Mouse (Mus musculus) hindbrain, postnatal 0 days (tissue): ENCODE measurements at regions not wholly inside any gene's neighbourhood (a gene's known extent, or its start where the extent isn't known, plus 50 kb on each side); places are given as distances from the start of the nearest gene placed in this dataset.
"Not testable (repeated sequence)": the region's sequence is repeated elsewhere in the genome, so short reads cannot be mapped to it uniquely, and the experiment has no call there.

Source experiments
- ATAC-seq: fragments of 200-750 bp; cut with Nextera tagmentation; 2 replicates; pipeline ENCODE4 v1.8.0; 2017; ENCODE audit warnings: mild to moderate bottlenecking, moderate TSS enrichment, moderate library complexity
- DNase-seq: peaks from one replicate; pipeline ENCODE4 v3.0.0-alpha.2; 2015; ENCODE audit warnings: low spot score
- H3K27ac ChIP-seq: fragments of 300-500 bp; sonication (generic); 2 replicates; pipeline ENCODE4 v1.5.1; 2014; ENCODE audit warnings: mild to moderate bottlenecking
- H3K27me3 ChIP-seq: fragments of 300-500 bp; sonication (generic); 2 replicates; pipeline ENCODE4 v1.6.1; 2014; ENCODE audit warnings: low read length, mixed read lengths; ENCODE audit not compliant: insufficient read depth
- H3K36me3 ChIP-seq: fragments of 300-500 bp; sonication (generic); 2 replicates; pipeline ENCODE4 v1.6.1; 2014; ENCODE audit warnings: low read length, mixed read lengths; ENCODE audit not compliant: insufficient read depth
- H3K4me1 ChIP-seq: fragments of 300-500 bp; sonication (generic); 2 replicates; pipeline ENCODE4 v1.6.1; 2014; ENCODE audit warnings: antibody characterized with exemption, low read length, mixed read lengths; ENCODE audit not compliant: insufficient read depth
- H3K4me2 ChIP-seq: fragments of 300-500 bp; sonication (generic); 2 replicates; pipeline ENCODE4 v1.6.1; 2014; ENCODE audit warnings: low read depth, mild to moderate bottlenecking, low read length, moderate library complexity, mixed read lengths
- H3K4me3 ChIP-seq: fragments of 300-500 bp; sonication (generic); 2 replicates; pipeline ENCODE4 v1.5.1; 2014; ENCODE audit warnings: low read length
- H3K9ac ChIP-seq: fragments of 300-500 bp; sonication (generic); replicated peaks from 2 replicates; pipeline ENCODE4 v1.6.1; 2014; ENCODE audit warnings: mild to moderate bottlenecking, low read length, moderate library complexity, mixed read lengths
- H3K9me3 ChIP-seq: fragments of 300-500 bp; sonication (generic); 2 replicates; pipeline ENCODE4 v1.6.1; 2016; ENCODE audit warnings: low read length, mixed read lengths
- CTCF ChIP-seq: IDR thresholded peaks from 2 replicates; pipeline ENCODE4 v1.5.1; 2016; ENCODE audit warnings: antibody characterized with exemption, control low read depth, low read depth
- whole genome bisulfite sequencing: fragments of 180-500 bp; shearing (Covaris S2); extraction: QIAGEN DNeasy Blood & Tissue Kit; methylation state at CpG from one replicate; pipeline ENCODE4 v1.1.7; 2014; 5-methylcytosine and 5-hydroxymethylcytosine counted together

- DNase-seq (no peak), ATAC-seq (no peak)
- WGBS, result 25% methylated on average over 1 of the region's 1 CpGs
- Histone ChIP-seq H3K4me2 (no peak overlapping the region), H3K27me3 (no peaks in the 10 kb centered on the region), H3K36me3 (no peaks in the 10 kb centered on the region), H3K9ac (no peak overlapping the region), H3K4me3 (no peak overlapping the region), H3K4me1 (no peaks in the 10 kb centered on the region), H3K9me3 (no peaks in the 10 kb centered on the region), H3K27ac (no peak overlapping the region)
- TF ChIP-seq CTCF, result no peak
Observed at GRCm38 (mm10) chr3:147680299-147680698, 828.1 kb downstream of the Ttll7 start.

GRCm38 (mm10) chr3:147662572-147662971, 810.4 kb downstream of the Ttll7 start:
- no peaks in the 10 kb centered on the region for H3K27me3 ChIP-seq

GRCm38 (mm10) chr3:147652849-147653248, 800.7 kb downstream of the Ttll7 start:
- Histone ChIP-seq H3K4me1 (no peaks in the 10 kb centered on the region), H3K9me3 (no peaks in the 10 kb centered on the region), H3K4me3 (no peak overlapping the region), H3K27ac (no peak overlapping the region), H3K9ac (no peak overlapping the region), H3K27me3 (no peaks in the 10 kb centered on the region), H3K36me3 (no peaks in the 10 kb centered on the region), H3K4me2 (no peak overlapping the region)
- WGBS, result 27% methylated on average over 6 of the region's 6 CpGs
- peak; percentile 58; the same call in 1 of the 2 replicates for ATAC-seq
- no peak for TF ChIP-seq CTCF
- DNase-seq, result peak; percentile 32

More at GRCm38 (mm10) chr3:147662572-147662971, 810.4 kb downstream of the Ttll7 start:
- Histone ChIP-seq H3K27ac (no peak overlapping the region), H3K4me2 (no peak overlapping the region), H3K36me3 (no peaks in the 10 kb centered on the region), H3K4me3 (no peak overlapping the region), H3K4me1 (no peaks in the 10 kb centered on the region), H3K9me3 (no peaks in the 10 kb centered on the region), H3K9ac (no peak overlapping the region)
- TF ChIP-seq CTCF, result no peak
- ATAC-seq, result no peak
- 76% methylated on average over 3 of the region's 3 CpGs for WGBS
- no peak for DNase-seq

- 95% methylated on average over 18 of the region's 21 CpGs for WGBS
- DNase-seq, H3K36me3 ChIP-seq, H3K4me3 ChIP-seq, H3K9me3 ChIP-seq, ATAC-seq, H3K27ac ChIP-seq, H3K27me3 ChIP-seq, H3K4me1 ChIP-seq, H3K9ac ChIP-seq, H3K4me2 ChIP-seq: not testable (repeated sequence)
Observed at GRCm38 (mm10) chr3:147635486-147635885, 783.3 kb downstream of the Ttll7 start.

- ATAC-seq (no peak), DNase-seq (no peak)
- Histone ChIP-seq H3K9me3 (no peaks in the 10 kb centered on the region), H3K27ac (no peak overlapping the region), H3K4me2 (no peak overlapping the region), H3K4me3 (no peak overlapping the region), H3K4me1 (no peaks in the 10 kb centered on the region), H3K9ac (no peak overlapping the region), H3K27me3 (no peaks in the 10 kb centered on the region), H3K36me3 (no peaks in the 10 kb centered on the region)
- TF ChIP-seq CTCF, result no peak
- 91% methylated on average over 3 of the region's 3 CpGs for WGBS
Observed at GRCm38 (mm10) chr3:147631151-147631550, 779.0 kb downstream of the Ttll7 start.

- DNase-seq, result no peak
- no peak for ATAC-seq
- TF ChIP-seq CTCF, result no peak
- H3K9me3 ChIP-seq, result no peaks in the 10 kb centered on the region
- no peaks in the 10 kb centered on the region for H3K36me3 ChIP-seq
- no peaks in the 10 kb centered on the region for H3K27me3 ChIP-seq
- no peak overlapping the region for H3K4me3 ChIP-seq
- H3K4me2 ChIP-seq, result no peak overlapping the region
- no peak overlapping the region for H3K27ac ChIP-seq
- no peaks in the 10 kb centered on the region for H3K4me1 ChIP-seq
- 53% methylated on average over 6 of the region's 6 CpGs for WGBS
- no peak overlapping the region for H3K9ac ChIP-seq
Observed at GRCm38 (mm10) chr3:147583697-147584315, 731.6 kb downstream of the Ttll7 start.

- H3K27me3 ChIP-seq, result no peaks in the 10 kb centered on the region
- TF ChIP-seq CTCF, result no peak
- H3K4me2 ChIP-seq, result no peak overlapping the region
- H3K9ac ChIP-seq, result no peak overlapping the region
- no peak overlapping the region for H3K27ac ChIP-seq
- no peak for DNase-seq
- no peak overlapping the region for H3K4me3 ChIP-seq
- ATAC-seq, result no peak
- H3K36me3 ChIP-seq, result no peaks in the 10 kb centered on the region
- no peaks in the 10 kb centered on the region for H3K9me3 ChIP-seq
- 80% methylated on average over 4 of the region's 4 CpGs for WGBS
- H3K4me1 ChIP-seq, result no peaks in the 10 kb centered on the region
Observed at GRCm38 (mm10) chr3:147571850-147572249, 719.7 kb downstream of the Ttll7 start.
